Mouse (Mus musculus) liver, embryonic 16.5 days (tissue): Measurements from ENCODE around the gene Itln1. TPM values are rescaled to one million over a fixed set of nuclear protein-coding genes. Genes with fewer than 3 reads are reported as not detected.
"Not testable (repeated sequence)": the region's sequence is repeated elsewhere in the genome, so short reads cannot be mapped to it uniquely, and the experiment has no call there.

Experiments
- ATAC-seq: fragments of 200-750 bp; cut with Nextera tagmentation; 2 replicates; pipeline ENCODE4 v1.8.0; 2017; ENCODE audit warnings: low read depth, mild to moderate bottlenecking, moderate number of reproducible peaks, moderate library complexity
- H3K27ac ChIP-seq: fragments of 300-500 bp; sonication (generic); 2 replicates; pipeline ENCODE4 v1.5.1; 2014; ENCODE audit warnings: mild to moderate bottlenecking, low read length
- H3K27me3 ChIP-seq: fragments of 300-500 bp; sonication (generic); 2 replicates; pipeline ENCODE4 v1.6.1; 2014; ENCODE audit warnings: low read depth, low read length, mixed read lengths; ENCODE audit not compliant: control insufficient read depth, insufficient read depth
- H3K36me3 ChIP-seq: fragments of 300-500 bp; sonication (generic); 2 replicates; pipeline ENCODE4 v1.6.1; 2014; ENCODE audit warnings: mild to moderate bottlenecking; ENCODE audit not compliant: control insufficient read depth, insufficient read depth
- H3K4me1 ChIP-seq: fragments of 300-500 bp; sonication (generic); 2 replicates; pipeline ENCODE4 v1.6.1; 2014; ENCODE audit warnings: low read depth, low read length, mixed read lengths; ENCODE audit not compliant: control insufficient read depth
- H3K4me2 ChIP-seq: fragments of 300-500 bp; sonication (generic); 2 replicates; pipeline ENCODE4 v1.6.1; 2014; ENCODE audit warnings: low read depth, low read length, mixed read lengths
- H3K4me3 ChIP-seq: fragments of 300-500 bp; sonication (generic); 2 replicates; pipeline ENCODE4 v1.5.1; 2014; ENCODE audit warnings: low read depth, mild to moderate bottlenecking, low read length
- H3K9ac ChIP-seq: fragments of 300-500 bp; sonication (generic); 2 replicates; pipeline ENCODE4 v1.6.1; 2014; ENCODE audit warnings: low read depth, low read length
- H3K9me3 ChIP-seq: fragments of 300-500 bp; sonication (generic); replicated peaks from 2 replicates; pipeline ENCODE4 v1.6.1; 2016; ENCODE audit warnings: low read length; ENCODE audit not compliant: control insufficient read depth
- WGBS: fragments of 180-500 bp; shearing (Covaris S2); extraction: QIAGEN DNeasy Blood & Tissue Kit; methylation state at CpG from one replicate; pipeline ENCODE4 v1.1.7; 2014; ENCODE audit not compliant: insufficient replicate concordance; 5-methylcytosine and 5-hydroxymethylcytosine counted together
- polyA plus RNA-seq: library from polyadenylated mRNA; unstranded; fragments of >200 nt; fragmentation: Nextera tagmentation; extraction: Ambion mirVana; gene quantifications from 2 replicates; pipeline ENCODE4 v1.2.1, GENCODE M21; 2015

Gene Itln1
- polyA plus RNA-seq, 1 experiment from 2014 or later, result not detected

DNA sequence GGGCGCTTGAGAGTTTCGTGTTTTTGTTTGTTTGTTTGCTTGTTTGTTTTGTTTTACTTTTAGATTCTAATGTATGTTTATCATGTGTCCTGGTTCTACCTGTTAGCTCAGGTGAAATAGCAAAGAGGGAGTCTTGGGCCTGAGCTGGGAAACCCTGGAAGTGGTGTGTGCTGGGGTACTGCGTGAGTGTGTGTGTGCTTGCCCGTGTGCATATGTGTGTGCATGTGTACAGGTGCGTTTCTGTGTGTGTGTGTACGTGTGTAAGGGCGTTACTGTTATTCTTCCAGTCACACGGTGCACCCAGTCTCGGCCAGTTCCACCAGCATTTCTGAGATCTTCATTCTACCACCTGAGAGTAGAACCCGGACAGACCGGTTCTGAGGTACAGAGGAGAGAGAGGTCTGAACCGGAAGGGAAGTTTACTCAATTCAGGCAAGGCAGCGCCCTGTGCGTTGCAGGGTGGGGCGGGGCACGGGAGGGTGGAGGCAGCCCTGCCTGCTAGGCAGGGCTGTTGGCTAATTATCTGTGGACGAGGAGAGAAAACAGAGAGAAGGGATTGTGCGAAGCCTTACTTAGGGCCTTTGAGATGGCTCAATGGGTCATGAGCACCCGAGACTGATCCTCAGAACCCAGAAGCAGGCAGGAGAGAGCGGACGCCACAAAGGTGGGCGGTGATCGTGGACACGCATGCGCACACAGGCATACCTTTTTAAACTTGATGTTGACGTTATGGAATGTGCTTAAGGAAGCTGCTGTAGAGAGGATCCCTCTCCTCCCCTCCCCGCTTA lies 57.1 kb downstream of the Itln1 start:
- peak overlapping the region; percentile 40 for H3K4me3 ChIP-seq
- 46% methylated on average over 27 of the region's 27 CpGs for WGBS
- H3K27ac ChIP-seq, result no peak overlapping the region; the same call in 1 of the 2 replicates
- H3K9ac ChIP-seq, result peak overlapping the region; percentile 35; the same call in 1 of the 2 replicates
- 0 out of 2 replicates have a peak, but pooled peaks have one; percentile 30 for ATAC-seq
- peak overlapping the region; percentile 22 for H3K4me2 ChIP-seq
- H3K27me3 ChIP-seq, result no peaks in the 10 kb centered on the region
- peaks cover 4% of the 10 kb centered on the region; the same call in 1 of the 2 replicates for H3K4me1 ChIP-seq
- H3K36me3 ChIP-seq, result no peaks in the 10 kb centered on the region
- H3K9me3 ChIP-seq, result peaks cover 1% of the 10 kb centered on the region; the same call in 1 of the 2 replicates

DNA sequence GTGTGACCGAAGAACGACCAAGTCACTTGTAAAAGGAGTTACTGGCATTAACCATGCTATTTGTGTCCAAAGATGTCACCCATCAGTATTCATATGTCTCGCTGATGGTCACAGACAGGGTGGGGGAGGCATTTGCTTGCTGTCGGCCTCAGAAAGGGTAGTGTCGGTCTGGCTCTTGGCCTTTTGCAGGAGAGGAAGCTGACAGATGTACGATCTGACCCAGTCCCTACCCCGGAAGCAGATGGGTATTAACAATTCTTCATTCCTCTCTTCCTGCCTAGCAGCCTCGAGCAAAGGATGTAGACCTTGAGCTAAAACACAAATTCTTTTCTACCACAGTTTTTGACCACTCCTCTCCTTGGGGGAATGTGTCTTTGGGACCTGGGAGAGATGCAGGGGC lies 58.0 kb downstream of the Itln1 start:
- WGBS, result 57% methylated on average over 8 of the region's 8 CpGs
- H3K4me3 ChIP-seq, result no peak overlapping the region
- H3K27ac ChIP-seq, result no peak overlapping the region
- no peaks in the 10 kb centered on the region for H3K9me3 ChIP-seq
- no peaks in the 10 kb centered on the region for H3K27me3 ChIP-seq
- no peak overlapping the region for H3K4me2 ChIP-seq
- H3K4me1 ChIP-seq, result peaks cover 4% of the 10 kb centered on the region; the same call in 1 of the 2 replicates
- ATAC-seq, result no peak
- H3K36me3 ChIP-seq, result no peaks in the 10 kb centered on the region
- H3K9ac ChIP-seq, result no peak overlapping the region

DNA sequence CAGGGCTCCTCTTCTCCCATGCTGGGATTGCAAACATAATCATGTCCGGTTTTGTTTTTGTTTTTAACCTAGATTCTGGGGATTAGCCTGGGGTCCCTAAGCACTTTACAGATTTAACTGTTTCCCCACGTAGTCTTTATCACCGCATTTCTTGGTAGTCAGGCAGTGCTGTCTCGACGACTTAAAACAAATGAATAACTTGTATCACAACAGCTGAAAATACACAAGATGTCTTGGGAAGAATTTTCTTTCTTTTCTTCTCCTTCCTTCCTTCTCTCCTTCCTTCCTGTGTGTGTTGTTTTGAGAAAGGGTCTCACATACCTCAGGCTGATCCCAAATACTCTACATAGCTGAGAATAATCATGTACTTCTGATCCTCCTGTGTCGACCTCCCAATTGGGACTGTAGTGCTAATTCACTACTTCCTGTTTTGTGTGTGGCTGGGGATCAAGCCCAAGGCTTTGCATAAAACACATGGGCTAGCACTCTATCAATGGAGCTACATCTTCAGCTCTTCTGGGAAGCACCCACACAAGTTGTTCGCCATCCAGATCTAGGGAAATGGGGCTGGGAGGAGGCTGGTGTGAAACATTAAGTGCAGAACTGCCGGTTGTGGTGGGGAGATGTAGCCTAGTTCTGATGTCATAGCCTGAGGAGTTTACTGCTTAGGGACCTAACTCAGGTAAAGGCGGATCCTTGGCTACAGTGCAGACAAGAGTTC lies 61.0 kb downstream of the Itln1 start:
- H3K4me3 ChIP-seq, result no peak overlapping the region
- 41% methylated on average over 9 of the region's 9 CpGs for WGBS
- no peak overlapping the region for H3K27ac ChIP-seq
- H3K9ac ChIP-seq, result no peak overlapping the region
- no peaks in the 10 kb centered on the region for H3K9me3 ChIP-seq
- peaks cover 4% of the 10 kb centered on the region; the same call in 1 of the 2 replicates for H3K4me1 ChIP-seq
- no peak overlapping the region for H3K4me2 ChIP-seq
- H3K36me3 ChIP-seq, result no peaks in the 10 kb centered on the region
- no peak for ATAC-seq
- no peaks in the 10 kb centered on the region for H3K27me3 ChIP-seq

DNA sequence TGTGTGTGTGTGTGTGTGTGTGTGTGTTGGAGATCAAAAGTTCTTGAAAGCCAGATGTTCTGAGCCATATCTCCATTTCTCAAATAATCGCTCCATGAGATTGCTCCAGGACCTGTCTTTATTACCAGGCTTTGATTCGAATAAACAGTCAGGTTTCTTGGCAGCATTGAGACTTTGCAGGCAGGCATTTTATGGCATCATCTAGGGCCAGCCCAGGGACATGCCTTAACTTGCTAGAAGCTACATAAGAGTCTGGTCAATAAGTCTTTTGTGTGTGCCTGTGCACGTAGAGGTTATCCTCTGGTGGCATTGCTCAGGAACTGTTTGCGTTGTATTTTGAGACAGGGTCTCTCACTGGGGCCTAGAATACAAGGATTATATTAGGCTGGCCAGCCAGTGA lies 61.6 kb downstream of the Itln1 start:
- Histone ChIP-seq H3K4me3 (no peak overlapping the region), H3K36me3 (no peaks in the 10 kb centered on the region), H3K27me3 (no peaks in the 10 kb centered on the region), H3K4me1 (peaks cover 4% of the 10 kb centered on the region; the same call in 1 of the 2 replicates), H3K9me3 (no peaks in the 10 kb centered on the region), H3K4me2 (no peak overlapping the region), H3K27ac (no peak overlapping the region), H3K9ac (no peak overlapping the region)
- ATAC-seq, result no peak
- WGBS, result 61% methylated on average over 4 of the region's 4 CpGs

DNA sequence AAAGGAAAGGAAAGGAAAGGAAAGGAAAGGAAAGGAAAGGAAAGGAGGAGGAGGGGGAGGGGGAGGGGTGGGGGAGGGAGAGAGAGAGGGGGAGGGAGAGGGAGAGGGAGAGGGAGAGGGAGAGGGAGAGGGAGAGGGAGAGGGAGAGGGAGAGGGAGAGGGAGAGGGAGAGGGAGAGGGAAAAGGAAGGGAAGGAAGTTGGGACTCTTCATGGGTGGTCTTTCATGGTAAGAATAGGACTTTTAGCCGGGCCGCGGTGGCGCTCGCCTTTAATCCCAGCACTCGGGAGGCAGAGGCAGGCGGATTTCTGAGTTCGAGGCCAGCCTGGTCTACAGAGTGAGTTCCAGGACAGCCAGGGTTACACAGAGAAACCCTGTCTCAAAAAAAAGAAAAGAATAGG lies 63.2 kb downstream of the Itln1 start:
- not testable (repeated sequence) for H3K36me3 ChIP-seq, ATAC-seq, H3K4me2 ChIP-seq, H3K9me3 ChIP-seq, H3K4me1 ChIP-seq, H3K27me3 ChIP-seq, H3K9ac ChIP-seq, H3K27ac ChIP-seq, H3K4me3 ChIP-seq
- 85% methylated on average over 8 of the region's 8 CpGs for WGBS

DNA sequence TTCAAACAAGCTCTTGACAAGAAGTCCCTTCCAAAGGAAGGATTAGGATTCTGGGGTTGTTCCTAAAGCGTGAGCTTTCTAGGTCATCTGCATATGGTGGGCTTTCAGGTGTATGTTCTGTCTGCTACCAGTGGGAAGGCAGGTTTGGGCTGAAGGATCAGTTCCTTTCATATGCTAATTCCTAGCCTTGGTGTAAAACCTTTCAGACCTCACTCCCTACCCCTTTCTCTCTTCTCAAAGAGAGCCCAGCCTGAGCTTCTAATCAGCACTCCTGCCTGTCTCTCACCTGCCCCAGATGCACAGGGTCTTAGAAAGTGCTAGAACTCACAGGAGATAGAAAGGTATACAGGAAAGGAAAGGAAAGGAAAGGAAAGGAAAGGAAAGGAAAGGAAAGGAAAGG lies 63.6 kb downstream of the Itln1 start:
- Histone ChIP-seq H3K36me3 (no peaks in the 10 kb centered on the region), H3K9ac (no peak overlapping the region), H3K9me3 (no peaks in the 10 kb centered on the region), H3K4me2 (no peak overlapping the region), H3K27me3 (no peaks in the 10 kb centered on the region), H3K4me3 (no peak overlapping the region), H3K4me1 (no peaks in the 10 kb centered on the region), H3K27ac (no peak overlapping the region)
- ATAC-seq, result no peak
- 67% methylated on average over 1 of the region's 1 CpGs for WGBS

DNA sequence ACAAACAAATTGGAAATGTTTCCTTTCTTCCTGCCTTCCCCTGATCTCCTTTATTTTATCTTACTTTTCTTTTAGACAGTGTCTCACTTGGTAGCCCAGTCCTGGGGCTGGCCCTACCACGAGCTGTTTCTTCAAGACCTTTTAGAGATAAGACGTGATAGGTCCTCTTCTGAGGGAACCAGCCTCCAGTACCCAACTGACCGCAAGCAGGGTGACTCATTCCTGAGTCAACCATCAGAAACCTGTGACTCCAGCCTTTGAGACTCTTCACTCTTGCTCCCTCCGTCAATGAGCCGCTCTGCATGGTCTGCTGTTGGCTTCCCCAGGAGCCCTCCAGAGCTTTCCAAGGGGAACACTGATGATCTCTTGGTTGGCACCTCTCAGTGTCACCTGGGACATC lies 64.2 kb downstream of the Itln1 start:
- no peaks in the 10 kb centered on the region for H3K27me3 ChIP-seq
- H3K4me1 ChIP-seq, result no peaks in the 10 kb centered on the region
- no peak overlapping the region for H3K4me2 ChIP-seq
- WGBS, result 39% methylated on average over 5 of the region's 5 CpGs
- H3K9ac ChIP-seq, result no peak overlapping the region
- ATAC-seq, result no peak
- no peak overlapping the region for H3K27ac ChIP-seq
- no peaks in the 10 kb centered on the region for H3K36me3 ChIP-seq
- no peaks in the 10 kb centered on the region for H3K9me3 ChIP-seq
- H3K4me3 ChIP-seq, result no peak overlapping the region

DNA sequence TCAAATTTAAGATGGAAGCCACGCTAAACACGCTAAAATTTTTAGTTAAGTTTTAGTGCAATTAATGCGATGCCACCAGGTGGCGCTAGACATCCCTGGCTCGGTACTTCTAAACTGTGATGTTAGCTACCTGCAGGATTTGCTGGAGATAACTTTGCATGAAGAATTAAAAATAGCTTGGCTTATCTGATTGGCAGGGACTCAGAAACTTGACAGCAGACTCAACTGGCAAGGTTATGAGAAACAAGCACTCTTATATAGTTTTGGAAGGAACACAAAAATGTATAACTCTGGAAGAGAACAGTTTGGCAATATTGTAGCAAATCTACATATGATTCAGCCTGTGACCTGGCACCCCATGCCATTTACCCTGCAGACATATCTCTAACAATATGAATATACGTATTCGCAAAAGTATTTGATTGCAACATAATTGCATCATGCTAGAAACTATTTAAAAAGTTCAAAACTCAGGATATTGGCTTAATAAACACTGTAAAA lies 64.7 kb downstream of the Itln1 start:
- Histone ChIP-seq H3K4me1 (no peaks in the 10 kb centered on the region), H3K9ac (no peak overlapping the region), H3K36me3 (no peaks in the 10 kb centered on the region), H3K4me2 (no peak overlapping the region), H3K27ac (no peak overlapping the region), H3K27me3 (no peaks in the 10 kb centered on the region), H3K4me3 (no peak overlapping the region), H3K9me3 (no peaks in the 10 kb centered on the region)
- 17% methylated on average over 7 of the region's 7 CpGs for WGBS
- ATAC-seq, result no peak

DNA sequence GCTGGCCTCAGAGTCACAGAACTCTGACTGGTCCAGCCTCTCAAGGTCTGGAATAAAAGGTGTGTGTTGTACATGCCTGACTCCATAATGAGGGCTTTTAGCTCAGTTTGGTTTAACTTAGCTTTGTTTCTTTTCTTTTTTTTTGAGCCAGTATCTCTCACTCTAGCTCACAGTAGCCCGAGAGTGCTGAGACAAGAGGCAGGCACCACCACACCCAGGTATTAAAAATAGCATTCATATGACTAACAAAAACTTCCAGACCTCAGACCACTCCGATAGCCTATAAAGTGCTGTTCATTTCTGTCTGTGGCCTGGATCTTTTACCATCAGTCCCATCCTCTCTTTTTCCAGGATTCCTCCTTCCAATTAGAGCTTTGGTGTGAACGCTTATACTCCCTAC lies 65.4 kb downstream of the Itln1 start:
- H3K9me3 ChIP-seq, result no peaks in the 10 kb centered on the region
- no peaks in the 10 kb centered on the region for H3K36me3 ChIP-seq
- H3K4me2 ChIP-seq, result no peak overlapping the region
- WGBS, result 62% methylated on average over 3 of the region's 3 CpGs
- no peaks in the 10 kb centered on the region for H3K4me1 ChIP-seq
- H3K9ac ChIP-seq, result no peak overlapping the region
- no peak for ATAC-seq
- H3K27me3 ChIP-seq, result no peaks in the 10 kb centered on the region
- no peak overlapping the region for H3K4me3 ChIP-seq
- H3K27ac ChIP-seq, result no peak overlapping the region
